18 mouse cellular contexts compared by ENCODE assay signal in the genomic region with DNA sequence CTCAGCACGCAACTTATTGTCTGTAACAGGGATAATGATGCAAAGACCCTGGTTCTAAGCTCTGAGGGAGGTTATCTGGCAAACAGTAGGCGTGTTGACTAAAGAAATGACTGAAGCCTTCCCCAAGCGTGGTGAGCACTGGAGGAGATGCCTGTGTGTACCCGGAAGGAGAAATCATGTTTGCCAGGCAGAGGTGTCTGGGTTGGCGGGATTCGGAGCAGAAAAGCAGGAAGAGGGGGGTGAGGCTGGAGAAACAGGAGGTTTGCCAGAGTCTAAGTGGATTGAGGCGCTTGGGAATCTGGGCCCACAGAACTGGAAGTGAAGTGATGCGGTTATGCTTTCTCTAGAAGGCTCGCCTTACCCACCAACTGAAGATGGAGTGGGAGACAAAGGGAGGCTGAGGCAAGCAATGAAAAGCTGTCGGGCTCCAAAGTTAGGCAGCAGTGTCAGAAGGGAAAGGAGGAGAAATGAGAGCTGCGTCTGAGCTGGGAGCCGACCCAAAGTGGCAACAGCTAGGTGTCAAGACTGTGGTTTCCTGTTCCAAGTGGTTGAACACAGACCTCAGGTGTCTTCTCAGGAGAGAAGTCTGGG. TPM values are rescaled to one million over a fixed set of nuclear protein-coding genes. Genes with fewer than 3 reads are reported as not detected.
DNase-seq lines count a peak whose midpoint lies in the region; ATAC-seq and TF ChIP-seq lines count a peak whose summit lies in the region.
"Had no signal": no experiment of that assay in that cellular context is flagged by ENCODE, and none has a peak within 500 bp of the region (broad histone marks: within the 10 kb centered on the region; RNA-seq: fewer than 3 reads in every experiment).

No protein-coding gene starts in this region.

- no peak for TF ChIP-seq POLR2A in small intestine, adult 2 months (IDR thresholded peaks at IDR 0.05; ENCODE audit: low read depth, low read length)

- H3K36me3 ChIP-seq in small intestine, adult 2 months (ENCODE audit: control insufficient read depth, insufficient read depth, low read length), result no peaks in the 10 kb centered on the region
- H3K36me3 ChIP-seq: embryonic facial prominence, embryonic 15.5 days; forebrain, embryonic 12.5 days; hindbrain, embryonic 13.5 days; limb, embryonic 12.5 days; midbrain, embryonic 15.5 days; neural tube, embryonic 12.5 days had no signal

- no peaks in the 10 kb centered on the region for H3K27me3 ChIP-seq in small intestine, adult 2 months (ENCODE audit: control insufficient read depth, insufficient read depth, low read length)
- H3K27me3 ChIP-seq: embryonic facial prominence, embryonic 15.5 days; limb, embryonic 12.5 days; midbrain, embryonic 15.5 days; neural tube, embryonic 12.5 days had no signal

- TF ChIP-seq CTCF in left cerebral cortex, adult 2 months (IDR thresholded peaks at IDR 0.05), result no peak
- TF ChIP-seq CTCF in small intestine, adult 2 months (IDR thresholded peaks at IDR 0.05; ENCODE audit: extremely low read depth, insufficient read length, insufficient replicate concordance, low read depth, low read length), result no peak

- no peak overlapping the region for H3K4me3 ChIP-seq in left cerebral cortex, adult 2 months
- H3K4me3 ChIP-seq in small intestine, adult 2 months (ENCODE audit: low read depth, low read length), result no peak overlapping the region
- H3K4me3 ChIP-seq: embryonic facial prominence, embryonic 15.5 days; forebrain, embryonic 12.5 days; hindbrain, embryonic 13.5 days; limb, embryonic 12.5 days; midbrain, embryonic 15.5 days; neural tube, embryonic 12.5 days had no signal

- H3K4me1 ChIP-seq in small intestine, adult 2 months (ENCODE audit: control insufficient read depth, insufficient read depth, insufficient read length, low read length), result peaks cover 8% of the 10 kb centered on the region
- H3K4me1 ChIP-seq: neural tube, embryonic 12.5 days had no signal

- peak overlapping the region; percentile 44; the same call in 1 of the 2 replicates for H3K27ac ChIP-seq in left cerebral cortex, adult 2 months
- H3K27ac ChIP-seq in small intestine, adult 2 months (ENCODE audit: insufficient read depth, low read depth, low read length), result peak overlapping the region; percentile 25
- H3K27ac ChIP-seq: embryonic facial prominence, embryonic 15.5 days; forebrain, embryonic 12.5 days; hindbrain, embryonic 13.5 days; limb, embryonic 12.5 days; midbrain, embryonic 15.5 days; neural tube, embryonic 12.5 days had no signal

- intact Hi-C loops in left cerebral cortex, adult 2 months (cut with DNase I), result loop anchor here (1.0 to 10.0 kb wide), 3 partner anchors 127 to 468 kb away; a partner anchor contains a TSS
- intact Hi-C loops in left cerebral cortex, postnatal 14 days (cut with DNase I), result no loop called here

- peak; percentile 23 for ATAC-seq in activated CD4-positive, CD25-positive, alpha-beta regulatory T cell, adult 4 months
- ATAC-seq: midbrain, embryonic 15.5 days had no signal

- DNase-seq in left cerebral cortex, adult 2 months (ENCODE audit: extremely low spot score in 1 of 2, low spot score in 2 of 2), result peak in 1 of 2 experiments; percentile 36
- no peak for DNase-seq in left cerebral cortex, postnatal 14 days (ENCODE audit: low spot score in 2 of 2)
- DNase-seq in thymus, postnatal 14 days, result peak; percentile 33
- no peak for DNase-seq in thymus, postnatal 36 days
- no peak for DNase-seq in urinary bladder, postnatal 10 days (ENCODE audit: low spot score)
- no peak for DNase-seq in cerebellum, postnatal 14 days
- DNase-seq: kidney, adult 11 months had no signal

- WGBS in small intestine, adult 2 months, result 75% methylated on average over 12 of the region's 12 CpGs

RNA-seq across cellular contexts. Expression of a gene that starts 9.7 kb away (rescaled TPM):
- total RNA-seq in left cerebral cortex, adult 2 months (2021), result under 1 TPM; 0.28 to 0.32 TPM
- under 1 TPM in 1 of 2 experiments, not detected in 1; 0.25 TPM for total RNA-seq in left cerebral cortex, postnatal 14 days (2021)
- polyA plus RNA-seq in activated CD4-positive, CD25-positive, alpha-beta regulatory T cell, adult 4 months (2017; shearing (Covaris generic)), result 10 to 100 TPM in 1 of 2 experiments, 1 to 10 TPM in 1; 9.2 to 11.7 TPM
- 0.37 and 1.7 TPM in 2 replicates for polyA plus RNA-seq in small intestine, adult 2 months (2012; rRNA removed)

RNA-seq across cellular contexts. Expression of a gene that starts 21.2 kb away (rescaled TPM):
- total RNA-seq in left cerebral cortex, adult 2 months (2021), result 1 to 10 TPM; 1.2 TPM
- 1 to 10 TPM; 1.3 to 1.6 TPM for total RNA-seq in left cerebral cortex, postnatal 14 days (2021)
- polyA plus RNA-seq in activated CD4-positive, CD25-positive, alpha-beta regulatory T cell, adult 4 months (2017; shearing (Covaris generic)), result 100 to 1,000 TPM; 258 to 336 TPM
- 21.2 and 22.7 TPM in 2 replicates for polyA plus RNA-seq in small intestine, adult 2 months (2012; rRNA removed)

RNA-seq across cellular contexts. Expression of a gene that starts 25.2 kb away (rescaled TPM):
- not detected for total RNA-seq in left cerebral cortex, adult 2 months (2021)
- total RNA-seq in left cerebral cortex, postnatal 14 days (2021), result not detected
- not detected for polyA plus RNA-seq in activated CD4-positive, CD25-positive, alpha-beta regulatory T cell, adult 4 months (2017; shearing (Covaris generic))
- 4,647 and 5,350 TPM in 2 replicates for polyA plus RNA-seq in small intestine, adult 2 months (2012; rRNA removed)
- total RNA-seq: gastrocnemius, adult 18-20 months; layer of hippocampus, postnatal 10 days had no signal
- polyA plus RNA-seq: embryonic facial prominence, embryonic 15.5 days; forebrain, embryonic 12.5 days; heart, postnatal 0 days; hindbrain, embryonic 13.5 days; limb, embryonic 12.5 days; midbrain, embryonic 15.5 days; neural tube, embryonic 12.5 days had no signal

RNA-seq across cellular contexts. Expression of a gene that starts 25.3 kb away (rescaled TPM):
- total RNA-seq in left cerebral cortex, adult 2 months (2021), result under 1 TPM; 0.18 to 0.23 TPM
- total RNA-seq in left cerebral cortex, postnatal 14 days (2021), result under 1 TPM in 1 of 2 experiments, not detected in 1; 0.11 TPM
- 100 to 1,000 TPM; 157 to 159 TPM for polyA plus RNA-seq in activated CD4-positive, CD25-positive, alpha-beta regulatory T cell, adult 4 months (2017; shearing (Covaris generic))
- 2.4 and 3.9 TPM in 2 replicates for polyA plus RNA-seq in small intestine, adult 2 months (2012; rRNA removed)
- polyA plus RNA-seq: limb, embryonic 12.5 days had no signal
